Mouse (Mus musculus) limb, embryonic 10.5 days (tissue): ENCODE measurements around the gene Dpysl5. TPM values are rescaled to one million over a fixed set of nuclear protein-coding genes. Genes with fewer than 3 reads are reported as not detected.
A peak's percentile ranks its signal among the peaks of the same experiment; 100 is the strongest.

Experiments
- DNase-seq: peaks from one replicate; pipeline ENCODE4 v3.0.0-alpha.2; 2017; ENCODE audit warnings: low spot score
- H3K27ac ChIP-seq: fragments of 300-500 bp; sonication (generic); 2 replicates; pipeline ENCODE4 v1.5.1; 2016; ENCODE audit warnings: mild to moderate bottlenecking
- H3K27me3 ChIP-seq: fragments of 300-500 bp; sonication (generic); 2 replicates; pipeline ENCODE4 v1.6.1; 2016; ENCODE audit warnings: low read depth, mild to moderate bottlenecking; ENCODE audit not compliant: poor library complexity, severe bottlenecking
- H3K36me3 ChIP-seq: fragments of 300-500 bp; sonication (generic); 2 replicates; pipeline ENCODE4 v1.6.1; 2016; ENCODE audit warnings: mild to moderate bottlenecking, moderate library complexity
- H3K4me1 ChIP-seq: fragments of 300-500 bp; sonication (generic); 2 replicates; pipeline ENCODE4 v1.6.1; 2016
- H3K4me3 ChIP-seq: fragments of 300-500 bp; sonication (generic); 2 replicates; pipeline ENCODE4 v1.5.1; 2016; ENCODE audit warnings: mild to moderate bottlenecking, moderate library complexity
- H3K9me3 ChIP-seq: fragments of 300-500 bp; sonication (generic); replicated peaks from 2 replicates; pipeline ENCODE4 v1.6.1; 2016; ENCODE audit warnings: mild to moderate bottlenecking
- WGBS: fragments of 180-500 bp; shearing (Covaris S2); methylation state at CpG from one replicate; pipeline ENCODE4 v1.1.7; 2016; 5-methylcytosine and 5-hydroxymethylcytosine counted together
- polyA plus RNA-seq: library from polyadenylated mRNA; unstranded; fragments of >200 nt; fragmentation: Nextera tagmentation; extraction: Ambion mirVana; gene quantifications from 2 replicates; pipeline ENCODE4 v1.2.1, GENCODE M21; 2016

Dpysl5 gene
- polyA plus RNA-seq, 1 experiment from 2014 or later, result 4.9 TPM

DNA sequence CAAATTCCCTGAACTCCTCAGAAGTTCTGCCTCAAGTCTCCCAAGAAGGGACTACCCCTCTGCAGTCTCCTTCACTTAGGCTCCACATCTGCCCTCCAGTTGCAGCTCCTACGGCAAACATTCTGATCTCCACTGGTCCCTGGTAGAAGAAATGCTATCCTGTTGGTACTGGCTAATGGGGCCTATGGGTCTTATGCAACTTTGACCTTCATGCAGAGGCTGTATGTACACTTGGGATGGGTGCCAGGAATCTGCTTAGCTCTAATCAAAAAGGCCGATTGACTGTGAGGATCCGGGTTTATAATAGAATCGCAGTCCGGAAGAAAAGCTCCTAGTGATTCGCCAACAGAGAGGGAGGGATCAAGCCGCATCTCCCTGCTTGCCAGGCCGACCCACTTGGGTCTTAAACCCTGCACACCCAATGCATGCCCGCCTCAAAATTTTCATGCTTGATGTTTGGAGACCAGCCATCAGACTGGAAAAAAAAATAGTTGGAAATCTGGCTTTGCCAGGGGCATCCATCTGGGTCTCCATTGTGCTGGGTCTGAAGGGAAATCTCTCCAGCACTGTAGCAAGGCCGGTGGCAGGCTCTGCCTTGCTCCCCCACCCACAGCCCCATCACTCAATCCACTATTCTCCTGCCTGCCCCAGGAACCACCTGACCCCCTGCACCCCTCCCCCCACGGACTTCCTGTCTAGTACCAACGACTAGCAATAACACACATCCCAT, 38.4 kb downstream of the Dpysl5 start:
- Histone ChIP-seq H3K4me3 (no peak overlapping the region), H3K27me3 (no peaks in the 10 kb centered on the region), H3K9me3 (no peaks in the 10 kb centered on the region), H3K36me3 (no peaks in the 10 kb centered on the region), H3K27ac (0 out of 2 replicates have a peak overlapping the region, but pooled peaks have one; percentile 19), H3K4me1 (peaks cover 13% of the 10 kb centered on the region)
- no peak for DNase-seq
- WGBS, result 85% methylated on average over 12 of the region's 12 CpGs

- no peaks in the 10 kb centered on the region for H3K36me3 ChIP-seq
- 88% methylated on average over 5 of the region's 5 CpGs for WGBS
- no peaks in the 10 kb centered on the region for H3K27me3 ChIP-seq
- no peaks in the 10 kb centered on the region for H3K9me3 ChIP-seq
- DNase-seq, result no peak
- H3K27ac ChIP-seq, result no peak overlapping the region
- H3K4me3 ChIP-seq, result no peak overlapping the region
- peaks cover 13% of the 10 kb centered on the region for H3K4me1 ChIP-seq
These were observed 39.7 kb downstream of the Dpysl5 start for GRCm38 (mm10) chr5:30751071-30751470.

GRCm38 (mm10) chr5:30753128-30753527, 41.8 kb downstream of the Dpysl5 start:
- H3K36me3 ChIP-seq, result no peaks in the 10 kb centered on the region

GRCm38 (mm10) chr5:30755215-30755614, 43.9 kb downstream of the Dpysl5 start:
- 51% methylated on average over 5 of the region's 5 CpGs for whole genome bisulfite sequencing
- H3K36me3 ChIP-seq, result no peaks in the 10 kb centered on the region
- DNase-seq, result no peak
- no peak overlapping the region for H3K27ac ChIP-seq
- H3K27me3 ChIP-seq, result no peaks in the 10 kb centered on the region
- no peaks in the 10 kb centered on the region for H3K9me3 ChIP-seq
- peaks cover 5% of the 10 kb centered on the region for H3K4me1 ChIP-seq
- H3K4me3 ChIP-seq, result no peak overlapping the region

More at GRCm38 (mm10) chr5:30753128-30753527, 41.8 kb downstream of the Dpysl5 start:
- DNase-seq, result no peak
- Histone ChIP-seq H3K4me3 (no peak overlapping the region), H3K27ac (no peak overlapping the region), H3K4me1 (peaks cover 13% of the 10 kb centered on the region), H3K9me3 (no peaks in the 10 kb centered on the region), H3K27me3 (no peaks in the 10 kb centered on the region)
- WGBS, result 88% methylated on average over 4 of the region's 4 CpGs

DNA sequence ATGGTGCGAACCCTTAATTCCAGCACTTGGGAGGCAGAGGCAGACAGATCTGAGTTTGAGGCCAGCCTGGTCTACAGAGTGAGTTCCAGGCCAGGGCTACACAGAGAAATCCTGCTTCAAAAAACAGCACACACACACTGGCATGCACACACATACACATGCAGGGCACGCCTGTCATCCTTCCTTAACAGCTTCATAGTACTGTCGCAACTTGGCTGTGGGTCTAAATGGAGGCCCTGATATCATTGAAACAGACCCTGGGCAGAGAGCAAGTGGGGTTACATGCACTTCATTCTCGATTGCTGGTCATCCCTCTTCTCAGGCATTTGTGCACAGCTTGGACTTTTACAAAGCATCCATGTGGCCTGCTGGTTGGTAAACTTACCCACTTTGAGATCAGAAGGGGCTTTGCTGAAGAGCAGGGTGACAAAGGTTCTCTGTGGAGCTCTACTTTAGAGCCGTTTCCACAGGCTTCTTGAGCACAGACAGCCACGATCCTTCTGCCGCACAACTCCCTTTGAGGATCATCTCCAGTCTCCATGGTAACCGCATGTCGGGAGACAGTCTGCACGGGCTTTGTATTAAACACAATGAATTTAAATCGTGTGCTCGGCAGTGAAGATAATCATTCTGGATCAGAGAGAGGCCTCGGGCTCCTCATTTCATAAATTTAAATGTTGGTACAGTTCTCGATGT, 51.6 kb downstream of the Dpysl5 start:
- H3K4me1 ChIP-seq, result no peaks in the 10 kb centered on the region
- no peak overlapping the region for H3K4me3 ChIP-seq
- H3K27me3 ChIP-seq, result no peaks in the 10 kb centered on the region
- H3K9me3 ChIP-seq, result no peaks in the 10 kb centered on the region
- no peaks in the 10 kb centered on the region for H3K36me3 ChIP-seq
- DNase-seq, result no peak
- no peak overlapping the region for H3K27ac ChIP-seq
- WGBS, result 90% methylated on average over 14 of the region's 14 CpGs

GRCm38 (mm10) chr5:30763511-30763830, 52.1 kb downstream of the Dpysl5 start:
- Histone ChIP-seq H3K4me3 (no peak overlapping the region), H3K27me3 (no peaks in the 10 kb centered on the region), H3K4me1 (peaks cover 3% of the 10 kb centered on the region), H3K36me3 (no peaks in the 10 kb centered on the region), H3K27ac (no peak overlapping the region), H3K9me3 (no peaks in the 10 kb centered on the region)
- DNase-seq, result no peak
- WGBS, result 94% methylated on average over 5 of the region's 5 CpGs

DNA sequence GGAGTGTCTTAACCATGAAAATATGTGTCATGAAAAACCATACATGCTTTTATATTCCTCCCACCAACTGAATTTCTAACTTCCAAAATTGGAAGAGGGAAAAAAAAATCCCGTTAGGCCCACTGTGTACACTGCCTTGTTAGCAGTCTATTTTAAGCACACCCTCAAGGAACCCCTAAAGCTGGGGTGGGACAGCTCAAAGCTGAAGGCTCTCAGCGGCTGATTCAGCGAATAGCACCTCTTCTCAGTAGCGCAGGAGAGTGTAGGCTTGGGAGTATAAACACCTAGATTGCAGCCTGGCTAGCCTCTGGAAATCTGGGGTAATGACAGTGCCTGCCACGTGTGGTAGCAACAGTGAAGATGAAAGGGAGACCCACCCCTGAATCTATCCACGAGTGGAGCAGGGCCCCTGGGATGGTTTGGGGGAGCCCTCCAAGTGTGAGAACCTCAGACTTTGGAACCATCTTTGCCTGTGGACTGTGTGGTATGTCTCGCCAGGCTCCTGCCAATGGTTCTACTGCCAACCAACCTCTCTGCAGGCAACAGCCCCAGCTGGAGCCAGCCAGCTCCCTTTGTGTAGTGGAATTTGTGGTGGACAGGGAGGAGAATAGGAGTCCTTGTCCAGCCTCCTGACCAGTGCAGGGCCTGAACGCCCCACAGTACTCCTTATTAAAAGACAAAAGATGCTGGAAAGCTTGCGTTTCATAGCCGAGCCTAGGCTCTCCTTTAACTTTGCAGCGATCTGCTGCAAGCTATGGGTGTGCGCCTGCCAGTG, 54.4 kb downstream of the Dpysl5 start:
- Histone ChIP-seq H3K27ac (no peak overlapping the region), H3K9me3 (no peaks in the 10 kb centered on the region), H3K27me3 (no peaks in the 10 kb centered on the region), H3K4me1 (peaks cover 7% of the 10 kb centered on the region), H3K36me3 (no peaks in the 10 kb centered on the region), H3K4me3 (no peak overlapping the region)
- WGBS, result 82% methylated on average over 12 of the region's 12 CpGs
- no peak for DNase-seq

GRCm38 (mm10) chr5:30768082-30768481, 56.7 kb downstream of the Dpysl5 start:
- peaks cover 7% of the 10 kb centered on the region for H3K4me1 ChIP-seq

GRCm38 (mm10) chr5:30768598-30768997, 57.2 kb downstream of the Dpysl5 start:
- Histone ChIP-seq H3K27ac (no peak overlapping the region), H3K9me3 (no peaks in the 10 kb centered on the region), H3K4me3 (no peak overlapping the region), H3K4me1 (peaks cover 7% of the 10 kb centered on the region), H3K27me3 (peaks cover 4% of the 10 kb centered on the region), H3K36me3 (no peaks in the 10 kb centered on the region)
- WGBS, result 51% methylated on average over 9 of the region's 9 CpGs
- no peak for DNase-seq

More at GRCm38 (mm10) chr5:30768082-30768481, 56.7 kb downstream of the Dpysl5 start:
- 81% methylated on average over 4 of the region's 4 CpGs for WGBS
- no peak for DNase-seq
- no peak overlapping the region for H3K4me3 ChIP-seq
- no peak overlapping the region for H3K27ac ChIP-seq
- H3K36me3 ChIP-seq, result no peaks in the 10 kb centered on the region
- H3K9me3 ChIP-seq, result no peaks in the 10 kb centered on the region
- H3K27me3 ChIP-seq, result no peaks in the 10 kb centered on the region

DNA sequence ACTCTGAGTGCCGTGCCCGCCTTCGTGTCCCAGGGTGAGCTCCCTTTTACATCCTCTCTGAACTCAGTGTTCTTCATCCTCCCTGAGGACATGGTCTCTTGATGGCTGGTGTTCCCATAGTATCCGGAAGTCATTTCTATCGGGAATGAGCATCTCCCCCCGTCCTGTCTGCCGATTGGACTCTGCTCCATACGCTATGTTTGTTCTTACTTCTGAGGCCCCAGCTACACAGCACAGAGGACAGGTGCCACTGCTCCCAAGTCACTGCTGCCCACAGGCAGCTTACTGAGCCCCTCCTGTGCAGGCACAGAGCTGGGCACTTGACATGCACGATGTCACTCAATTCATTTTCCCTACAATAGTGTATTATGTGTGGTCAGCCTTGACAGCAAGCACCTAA, 57.7 kb downstream of the Dpysl5 start:
- no peak for DNase-seq
- H3K4me3 ChIP-seq, result no peak overlapping the region
- H3K36me3 ChIP-seq, result no peaks in the 10 kb centered on the region
- H3K27ac ChIP-seq, result no peak overlapping the region
- WGBS, result 92% methylated on average over 9 of the region's 9 CpGs
- H3K9me3 ChIP-seq, result no peaks in the 10 kb centered on the region
- H3K4me1 ChIP-seq, result peaks cover 7% of the 10 kb centered on the region
- H3K27me3 ChIP-seq, result peaks cover 9% of the 10 kb centered on the region

GRCm38 (mm10) chr5:30774601-30775371, 63.4 kb downstream of the Dpysl5 start:
- Histone ChIP-seq H3K36me3 (no peaks in the 10 kb centered on the region), H3K27me3 (peaks cover 17% of the 10 kb centered on the region), H3K27ac (no peak overlapping the region), H3K9me3 (no peaks in the 10 kb centered on the region), H3K4me3 (peak overlapping the region; percentile 48), H3K4me1 (peaks cover 6% of the 10 kb centered on the region)
- WGBS, result 14% methylated on average over 20 of the region's 20 CpGs
- DNase-seq, result peak; percentile 86

DNA sequence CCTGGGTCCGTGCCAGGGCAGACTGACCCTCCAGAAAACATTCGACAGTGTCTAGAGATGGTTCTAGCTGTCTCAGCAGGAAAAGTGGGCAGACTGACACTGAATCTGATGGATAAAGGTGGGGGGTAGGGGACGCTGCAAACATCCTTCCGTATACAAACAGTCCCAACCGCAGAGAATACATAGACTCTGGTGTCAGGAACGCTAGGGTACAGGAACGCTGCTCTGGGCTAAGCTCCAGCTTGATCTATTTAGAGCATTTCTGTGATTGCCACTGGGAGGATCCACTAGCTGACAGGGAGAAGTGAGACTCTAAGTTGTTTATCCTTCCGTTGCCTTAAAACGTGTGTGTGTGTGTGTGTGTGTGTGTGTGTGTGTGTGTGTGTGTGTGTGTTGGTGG, 69.3 kb downstream of the Dpysl5 start:
- no peak overlapping the region for H3K4me3 ChIP-seq
- no peaks in the 10 kb centered on the region for H3K36me3 ChIP-seq
- H3K4me1 ChIP-seq, result no peaks in the 10 kb centered on the region
- H3K9me3 ChIP-seq, result no peaks in the 10 kb centered on the region
- no peaks in the 10 kb centered on the region for H3K27me3 ChIP-seq
- H3K27ac ChIP-seq, result no peak overlapping the region
- DNase-seq, result no peak
- WGBS, result 84% methylated on average over 9 of the region's 9 CpGs
